Mouse (Mus musculus) adrenal gland, postnatal 10 days (tissue): ENCODE measurements around the gene Sun5. TPM values are rescaled to one million over a fixed set of nuclear protein-coding genes. Genes with fewer than 3 reads are reported as not detected.
"Not testable (repeated sequence)": the region's sequence is repeated elsewhere in the genome, so short reads cannot be mapped to it uniquely, and the experiment has no call there.

Experiments
- DNase-seq: peaks from one replicate; pipeline ENCODE4 v3.0.0; 2021; ENCODE audit warnings: mixed read lengths
- long read RNA-seq, 2 experiments: library from polyadenylated mRNA; stranded (forward); transcript quantifications; one replicate each; pipeline ENCODE4 v2.0.0; 2021
- total RNA-seq, 2 experiments: library from RNA; stranded (reverse); gene quantifications; 2 replicates each; pipeline ENCODE4 v1.2.3; 2021

The Sun5 gene
- total RNA-seq: not detected
- long read RNA-seq, experiment 1, partial matches to known transcripts: 1 of 1 reads
- long read RNA-seq, experiment 1, other reads (novel, unspliced or antisense): 0 of 1 reads
- long read RNA-seq, experiment 2: 0 reads

- no peak for DNase-seq
Measured at GRCm38 (mm10) chr2:153870984-153871383, at the start of gene Sun5. TSS of gene Sun5 (minus strand) at chr2:153871084.

GRCm38 (mm10) chr2:153917930-153918329, 47.0 kb upstream of the Sun5 start, which contains the start of gene Bpifb3:
TSS of gene Bpifb3 (plus strand) at chr2:153918230.
- DNase-seq: no peak

GRCm38 (mm10) chr2:153914151-153914550, 43.3 kb upstream of the Sun5 start:
- peak; percentile 89 for DNase-seq

DNA sequence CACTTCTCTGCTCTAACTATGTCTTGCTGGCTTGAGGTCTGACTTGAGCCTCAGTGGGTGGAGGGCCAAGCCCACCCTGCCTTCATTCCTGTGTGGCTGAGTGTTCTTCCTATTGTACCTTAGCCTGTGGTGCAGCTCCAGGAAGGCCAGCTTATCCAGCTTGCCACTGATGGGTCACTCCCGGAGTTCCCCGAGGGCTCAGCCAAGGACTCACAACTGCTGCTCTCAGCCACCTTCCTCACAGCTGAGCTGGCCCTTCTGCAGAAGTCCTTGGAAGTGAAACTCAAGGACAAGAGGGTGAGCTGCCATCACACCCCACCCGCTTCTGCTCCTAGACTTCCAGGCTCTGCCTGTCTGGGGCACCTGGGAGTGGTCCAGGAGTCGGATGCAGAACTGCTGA, 35.7 kb upstream of the Sun5 start:
- peak; percentile 51 for DNase-seq

GRCm38 (mm10) chr2:153902726-153903125, 31.8 kb upstream of the Sun5 start:
- no peak for DNase-seq

- no peak for DNase-seq
Measured at GRCm38 (mm10) chr2:153900088-153900487, 29.2 kb upstream of the Sun5 start, which contains the start of gene Bpifb6. TSS of gene Bpifb6 (plus strand) at chr2:153900388.

GRCm38 (mm10) chr2:153899111-153899510, 28.2 kb upstream of the Sun5 start:
- no peak for DNase-seq

DNA sequence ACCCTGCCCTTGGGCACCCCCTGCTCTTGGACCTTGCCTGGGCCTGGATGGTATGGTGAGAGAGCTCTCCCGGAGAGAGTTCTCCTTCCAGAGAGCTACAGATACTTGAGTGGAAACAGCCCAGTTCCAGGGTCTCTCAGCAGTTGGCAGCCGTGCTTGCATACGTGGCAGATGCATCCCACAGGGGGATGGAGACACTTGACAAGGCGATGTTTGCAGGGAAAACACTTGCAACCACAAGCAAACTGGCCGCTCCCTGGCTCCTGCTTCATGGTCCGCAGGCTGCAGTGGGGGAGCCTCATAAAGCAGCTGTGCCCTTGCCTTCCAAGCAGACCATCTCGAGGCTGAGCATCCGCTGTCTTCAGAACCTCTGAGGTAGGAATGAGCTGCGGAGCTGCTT, 3.9 kb upstream of the Sun5 start, which contains the start of gene Bpifb2:
Gene Bpifb2, plus strand, starts transcription at position 301 of the 400 bp plus-strand sequence.
- DNase-seq: no peak

DNA sequence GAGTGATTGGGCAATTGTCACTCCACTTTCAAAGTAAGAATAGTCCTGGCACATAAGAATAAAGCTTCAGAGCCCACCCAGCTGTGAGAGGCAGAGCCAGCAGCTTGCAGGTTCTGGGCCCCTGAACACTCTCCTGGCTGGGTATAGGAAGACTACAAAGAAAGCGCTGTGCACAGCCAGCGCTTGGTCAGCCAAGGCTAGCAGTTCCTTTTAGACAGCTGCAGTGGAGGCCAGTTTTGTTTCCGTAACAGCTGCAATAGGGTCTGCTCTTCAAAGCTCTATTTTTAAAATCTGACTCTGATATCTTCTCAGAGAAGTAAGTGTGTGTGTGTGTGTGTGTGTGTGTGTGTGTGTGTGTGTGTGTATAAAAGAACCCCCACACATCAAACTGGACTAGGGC, 8.9 kb downstream of the Sun5 start:
- no peak for DNase-seq

DNA sequence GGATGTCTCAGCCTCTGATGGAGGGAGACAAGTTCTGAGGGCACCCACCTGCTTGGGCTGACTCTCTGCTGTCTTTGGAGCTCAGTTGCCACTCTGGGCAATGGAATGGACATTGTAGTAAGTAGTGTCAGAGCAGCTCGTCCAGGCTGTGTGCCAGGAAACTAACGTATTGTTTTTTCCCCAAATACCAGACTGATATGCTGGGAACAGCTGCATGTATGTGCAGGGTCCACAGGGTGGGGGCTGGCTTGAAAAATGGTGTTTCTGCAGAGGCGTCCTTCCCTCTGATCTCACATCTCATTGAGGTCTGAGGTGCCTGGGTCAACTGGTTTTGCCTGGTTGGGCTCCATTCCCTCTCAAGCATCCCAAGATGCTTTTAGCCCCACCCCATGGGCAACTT, 10.2 kb downstream of the Sun5 start:
- DNase-seq: no peak

DNA sequence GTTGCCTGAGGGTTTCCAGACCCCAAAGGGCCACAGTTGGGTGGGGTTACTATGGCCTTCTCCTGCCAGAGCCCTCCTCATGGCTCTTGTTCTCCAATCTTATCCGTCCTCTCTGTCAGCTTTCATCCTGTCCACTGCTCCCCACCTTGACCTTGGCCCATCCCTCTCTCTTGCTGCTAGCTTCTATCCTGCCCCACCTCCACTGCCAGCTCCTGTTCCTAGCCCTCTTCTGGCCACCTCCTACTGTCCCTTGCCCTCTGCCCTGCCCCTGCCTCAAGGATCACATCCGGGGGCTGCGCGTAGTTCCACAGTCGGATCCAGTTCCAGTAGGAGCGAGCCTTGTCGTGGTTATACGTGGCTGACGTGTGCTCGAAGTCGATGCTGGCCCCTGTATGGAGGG, 10.6 kb downstream of the Sun5 start:
- no peak for DNase-seq

- DNase-seq: no peak
Measured at GRCm38 (mm10) chr2:153859581-153859980, 11.3 kb downstream of the Sun5 start.

GRCm38 (mm10) chr2:153853544-153853943, 17.3 kb downstream of the Sun5 start:
- no peak for DNase-seq

GRCm38 (mm10) chr2:153851030-153851360, 19.9 kb downstream of the Sun5 start:
- peak; percentile 81 for DNase-seq

GRCm38 (mm10) chr2:153850351-153851029, 20.4 kb downstream of the Sun5 start:
- DNase-seq: peak; percentile 23

DNA sequence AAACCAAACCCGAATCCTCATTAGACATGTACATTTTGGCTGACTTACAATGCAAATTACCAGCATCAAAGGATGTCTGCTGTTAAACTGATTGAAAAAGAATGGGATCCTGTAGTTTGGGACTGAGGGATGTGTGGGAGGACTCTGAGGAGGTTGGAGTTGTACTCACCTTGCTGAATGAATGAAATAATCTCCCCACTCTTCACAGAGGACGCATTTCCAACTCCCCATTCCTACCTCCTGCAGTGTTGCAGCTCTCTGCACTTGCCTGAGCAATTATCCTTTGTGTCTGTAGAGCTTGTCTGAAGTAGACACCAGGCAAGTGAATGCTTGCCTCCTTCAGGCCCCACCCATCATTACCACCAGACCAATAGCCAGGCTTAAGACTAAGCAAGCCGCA, 22.5 kb downstream of the Sun5 start:
- DNase-seq: no peak

DNA sequence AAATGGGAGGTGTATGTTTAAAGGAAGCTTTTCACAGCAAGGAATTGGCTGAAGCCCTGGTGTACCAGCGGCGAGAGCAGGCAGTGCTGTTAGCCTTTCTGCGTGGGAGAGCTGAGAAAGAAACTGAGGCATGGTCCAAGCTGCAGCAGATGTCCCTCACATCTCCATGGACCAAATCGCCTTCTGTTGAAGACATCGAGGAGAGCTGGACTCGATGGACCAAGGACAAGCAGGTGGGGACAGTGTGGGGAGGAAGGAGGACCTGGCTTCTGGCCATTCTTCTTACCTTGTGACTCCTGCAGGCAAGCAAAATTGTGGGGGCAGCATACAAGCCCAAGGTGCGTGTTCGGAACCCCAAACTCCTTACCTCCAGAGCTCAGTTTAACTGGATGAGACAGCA, 28.0 kb downstream of the Sun5 start:
- DNase-seq: no peak

GRCm38 (mm10) chr2:153833291-153833690, 37.6 kb downstream of the Sun5 start:
- peak; percentile 31 for DNase-seq

GRCm38 (mm10) chr2:153828704-153829103, 42.2 kb downstream of the Sun5 start:
- DNase-seq: no peak

GRCm38 (mm10) chr2:153827171-153827830, 43.6 kb downstream of the Sun5 start:
- DNase-seq: no peak

GRCm38 (mm10) chr2:153825900-153826299, 45.0 kb downstream of the Sun5 start:
- DNase-seq: not testable (repeated sequence)

DNA sequence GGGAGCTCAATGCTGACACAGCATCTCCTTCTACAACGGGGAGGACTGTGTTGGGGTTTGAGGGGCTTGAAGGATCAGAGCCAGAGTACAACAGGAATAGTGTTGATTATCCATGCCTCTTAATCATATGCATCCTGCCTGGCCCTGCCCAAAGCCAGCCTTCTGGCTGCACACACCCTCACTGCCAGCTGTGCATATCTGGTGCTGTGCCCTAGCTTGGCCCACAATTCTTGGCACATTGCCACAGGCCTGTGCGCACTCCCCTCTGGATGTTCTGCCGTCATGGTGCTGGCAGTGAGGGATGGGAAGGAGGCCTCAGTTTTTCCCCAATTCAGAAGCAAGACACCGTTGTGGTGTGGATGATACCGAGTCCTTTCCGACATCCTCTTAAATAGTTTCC, 46.3 kb downstream of the Sun5 start:
- no peak for DNase-seq

GRCm38 (mm10) chr2:153822005-153822543, 48.8 kb downstream of the Sun5 start:
- no peak for DNase-seq
